Mouse (Mus musculus) cortical plate, adult 2 months (tissue): ENCODE measurements around the gene Man1c1.

Experiments
- CTCF ChIP-seq: fragments of 200-500 bp; IDR thresholded peaks from 2 replicates; pipeline ENCODE4 v1.5.1; 2011; ENCODE audit warnings: mild to moderate bottlenecking, control low read depth, low read length; ENCODE audit not compliant: insufficient read depth; ENCODE audit errors: extremely low read depth
- POLR2A ChIP-seq: fragments of 200-500 bp; IDR thresholded peaks from 2 replicates; pipeline ENCODE4 v1.6.1; 2011; ENCODE audit warnings: mild to moderate bottlenecking, low read length, control low read depth; ENCODE audit not compliant: insufficient read depth; ENCODE audit errors: extremely low read depth

- TF ChIP-seq CTCF (no peak), POLR2A (no peak)
Measured at GRCm38 (mm10) chr4:134720371-134720770, 16.3 kb upstream of the Man1c1 start.
